Mouse (Mus musculus) G1E-ER4 (cell line): ENCODE results near the gene Slc4a5. TPM values are rescaled to one million over a fixed set of nuclear protein-coding genes. Genes with fewer than 3 reads are reported as not detected.

Source experiments
- GATA1 ChIP-seq: IDR thresholded peaks from one replicate; pipeline ENCODE4 v1.8.0; 2012; ENCODE audit warnings: low read length, inconsistent platforms
- polyA plus RNA-seq: library from polyadenylated mRNA; stranded (reverse); fragments of >175 nt; gene quantifications from 2 replicates; pipeline ENCODE4 v1.2.3, GENCODE M21; 2012

The Slc4a5 gene
- polyA plus RNA-seq, 1 experiment: not detected

DNA sequence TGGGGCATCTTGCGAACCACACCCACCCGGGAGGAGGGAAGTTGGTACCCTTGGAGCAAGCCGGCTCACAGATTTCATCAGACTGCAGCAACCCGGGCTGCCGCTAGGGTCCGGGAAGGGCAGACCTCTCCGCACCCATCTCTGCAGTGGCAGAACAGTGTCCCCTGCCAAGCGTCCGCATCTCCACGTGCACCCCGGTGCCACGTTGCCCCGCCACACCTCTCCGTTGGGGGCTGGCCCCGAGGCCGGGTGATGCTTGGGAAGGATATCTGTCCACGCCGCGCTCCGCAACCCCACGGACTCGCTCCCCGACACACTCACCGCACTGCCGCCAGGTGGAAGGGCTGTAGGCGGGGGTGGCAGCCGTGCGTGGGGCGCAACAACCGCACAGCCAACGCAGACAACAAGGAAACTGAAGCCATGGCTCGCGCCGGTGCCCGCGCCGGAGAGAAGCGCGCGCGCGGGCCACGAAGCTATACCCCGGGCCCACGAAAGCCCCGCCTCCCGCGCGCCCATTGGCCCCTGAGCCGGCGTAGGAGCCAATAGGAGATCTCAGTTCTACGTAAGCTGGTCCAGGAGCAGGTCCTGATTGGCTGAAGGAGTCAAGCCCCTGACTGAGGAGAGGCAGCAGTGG lies 97.6 kb downstream of the Slc4a5 start:
- no peak for TF ChIP-seq GATA1

DNA sequence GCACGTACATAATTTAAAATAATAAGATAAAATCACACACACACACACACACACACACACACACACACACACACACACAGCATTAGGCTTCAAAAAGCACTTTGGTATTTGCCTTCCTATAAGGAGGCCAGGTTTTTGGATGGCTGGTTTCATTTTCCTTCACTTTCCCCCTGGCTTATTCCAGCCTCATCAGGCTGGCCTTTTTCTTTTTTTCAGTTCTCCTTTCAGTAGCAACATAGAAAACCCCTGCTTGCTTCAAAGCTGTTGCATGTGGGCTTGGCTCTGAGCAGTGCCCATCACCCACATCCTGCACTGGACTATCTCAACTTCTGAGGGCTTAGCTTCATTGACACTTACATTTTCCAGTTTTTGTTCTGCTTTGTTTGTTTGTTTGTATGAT lies 102.3 kb downstream of the Slc4a5 start:
- no peak for TF ChIP-seq GATA1

DNA sequence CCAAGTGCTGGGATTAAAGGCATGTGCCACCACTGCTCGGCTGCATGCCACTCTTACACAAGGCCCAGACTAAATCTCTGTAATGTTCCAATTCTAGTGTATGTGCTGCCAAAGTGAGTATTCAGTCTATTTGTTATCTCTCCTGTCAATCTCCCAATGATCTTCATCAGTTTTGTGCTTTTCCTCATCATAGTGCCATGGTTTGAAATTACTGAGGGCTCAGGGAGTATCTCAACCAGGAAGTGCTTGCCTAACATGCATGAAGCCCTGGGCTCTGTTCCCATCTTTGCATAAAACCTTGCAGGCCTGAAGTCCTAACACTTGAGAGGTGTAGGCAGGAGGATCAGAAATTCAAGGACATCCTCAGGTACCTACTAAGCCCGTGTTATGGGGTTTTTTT lies 103.2 kb downstream of the Slc4a5 start:
- no peak for TF ChIP-seq GATA1

DNA sequence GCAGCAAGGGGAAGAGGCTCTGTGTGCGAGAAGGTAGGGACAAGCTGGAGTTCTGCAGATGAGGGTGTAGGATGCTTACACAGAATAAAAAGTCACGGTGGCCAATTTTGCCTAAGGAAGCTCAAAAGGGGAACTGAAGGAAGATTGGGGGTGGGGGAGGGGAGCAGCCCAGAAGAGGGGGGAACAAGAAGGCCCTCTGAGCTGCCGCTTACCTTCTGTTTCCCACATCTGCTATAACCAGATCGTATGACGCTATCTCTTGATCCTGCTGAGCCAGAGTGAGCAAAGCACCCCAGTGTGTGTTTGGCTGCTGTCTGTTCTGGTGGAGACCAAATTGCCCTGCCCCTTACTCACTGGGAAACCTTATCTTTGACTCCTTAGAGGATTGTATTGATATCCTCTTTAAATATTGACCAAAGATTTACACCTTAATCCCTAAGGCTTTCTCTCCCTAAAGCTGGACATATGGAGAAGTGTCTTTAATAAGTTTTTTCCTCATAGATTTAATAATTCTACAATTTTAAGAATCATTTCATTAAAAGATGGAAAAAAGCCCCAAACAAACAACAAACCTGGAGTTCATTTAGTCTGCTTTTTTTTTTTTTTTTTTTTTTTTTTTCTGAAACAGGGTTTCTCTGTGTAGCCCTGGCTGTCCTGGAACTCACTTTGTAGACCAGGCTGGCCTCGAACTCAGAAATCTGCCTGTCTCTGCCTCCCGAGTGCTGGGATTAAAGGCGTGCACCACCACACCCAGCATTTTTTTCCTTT lies 104.2 kb downstream of the Slc4a5 start:
- TF ChIP-seq GATA1: peak; percentile 48

DNA sequence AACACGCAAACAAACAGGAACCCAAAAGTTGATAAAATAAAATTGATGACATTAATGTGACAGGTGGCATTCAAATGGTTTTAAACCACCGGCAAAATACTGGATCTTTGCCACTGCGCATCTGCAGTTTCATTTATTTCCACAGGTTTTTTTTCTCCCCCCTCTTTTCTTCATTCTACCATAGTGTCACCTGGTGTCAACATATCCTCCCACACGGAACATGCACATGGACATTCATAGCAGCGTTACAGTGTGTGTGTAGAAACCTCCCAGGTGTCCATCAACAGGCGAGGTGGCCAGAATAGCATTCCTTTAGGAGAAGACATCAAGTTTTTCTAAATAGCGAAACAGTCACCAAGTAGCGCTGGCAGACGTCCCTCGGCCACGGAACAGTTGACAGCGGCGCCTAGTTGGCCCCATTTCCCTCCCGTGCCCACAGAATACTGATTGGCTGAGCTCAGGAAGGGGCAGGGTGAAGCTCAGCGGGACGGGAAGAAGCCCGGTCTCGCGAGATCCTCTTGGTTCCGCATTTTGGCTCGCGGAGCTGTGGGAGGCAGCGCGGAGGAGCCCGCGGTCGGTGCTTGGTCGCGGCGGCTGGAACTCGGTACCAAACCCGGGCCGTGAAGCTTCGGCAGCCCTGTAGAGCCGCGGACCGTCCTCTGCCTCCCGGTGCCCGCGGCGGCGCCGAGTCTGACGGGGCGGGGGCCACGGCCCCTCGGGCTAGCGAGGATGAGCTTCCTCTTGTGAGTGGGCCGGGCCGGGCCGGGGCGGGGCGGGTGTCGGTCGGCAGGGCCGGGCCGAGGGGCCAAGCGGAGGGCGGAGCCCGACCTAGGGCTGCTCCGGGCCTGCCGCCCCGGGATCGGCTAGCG lies 106.1 kb downstream of the Slc4a5 start, which contains the start of the genes Mthfd2 and Mob1a:
Gene Mthfd2 (minus strand): TSS at position 384 of the 869 bp plus-strand sequence.
Gene Mob1a (plus strand): TSS at position 492 of the 869 bp plus-strand sequence.
- no peak for TF ChIP-seq GATA1

DNA sequence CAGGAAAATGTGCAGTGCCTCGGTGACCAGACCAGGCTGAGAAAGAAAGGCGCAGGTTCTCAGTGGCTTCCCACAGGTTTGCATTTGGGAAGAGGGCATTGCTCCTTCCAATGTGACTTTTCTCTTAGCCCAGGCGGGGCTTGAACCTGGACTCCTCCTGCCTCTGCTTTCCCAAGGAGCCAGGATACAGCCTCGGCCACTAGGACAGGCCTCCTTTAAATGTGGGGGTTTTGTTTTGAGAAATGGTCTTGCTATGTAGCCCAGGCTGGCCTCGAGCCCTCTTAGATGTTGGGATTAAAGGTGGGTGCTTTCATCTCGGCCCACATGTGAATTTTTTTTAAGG lies 106.7 kb downstream of the Slc4a5 start:
- no peak for TF ChIP-seq GATA1

DNA sequence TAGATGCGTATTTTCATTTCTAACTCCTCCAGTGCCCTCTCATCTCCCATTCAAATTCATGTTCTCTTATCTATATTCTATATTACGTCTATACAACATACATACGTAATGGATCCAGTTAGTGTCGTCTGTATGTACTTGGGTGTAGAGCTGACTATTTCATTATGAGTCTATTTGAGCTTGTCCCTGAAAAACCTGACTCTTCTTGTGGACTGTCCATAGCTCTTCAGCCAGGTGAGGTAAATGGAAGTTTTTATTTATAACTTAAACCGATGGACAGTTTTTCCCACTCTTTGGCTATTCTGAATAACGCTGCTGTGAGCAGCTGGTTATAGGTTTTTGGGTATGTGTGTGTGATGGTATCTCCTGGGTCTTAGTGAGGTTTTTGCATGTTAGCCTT lies 107.1 kb downstream of the Slc4a5 start:
- no peak for TF ChIP-seq GATA1

DNA sequence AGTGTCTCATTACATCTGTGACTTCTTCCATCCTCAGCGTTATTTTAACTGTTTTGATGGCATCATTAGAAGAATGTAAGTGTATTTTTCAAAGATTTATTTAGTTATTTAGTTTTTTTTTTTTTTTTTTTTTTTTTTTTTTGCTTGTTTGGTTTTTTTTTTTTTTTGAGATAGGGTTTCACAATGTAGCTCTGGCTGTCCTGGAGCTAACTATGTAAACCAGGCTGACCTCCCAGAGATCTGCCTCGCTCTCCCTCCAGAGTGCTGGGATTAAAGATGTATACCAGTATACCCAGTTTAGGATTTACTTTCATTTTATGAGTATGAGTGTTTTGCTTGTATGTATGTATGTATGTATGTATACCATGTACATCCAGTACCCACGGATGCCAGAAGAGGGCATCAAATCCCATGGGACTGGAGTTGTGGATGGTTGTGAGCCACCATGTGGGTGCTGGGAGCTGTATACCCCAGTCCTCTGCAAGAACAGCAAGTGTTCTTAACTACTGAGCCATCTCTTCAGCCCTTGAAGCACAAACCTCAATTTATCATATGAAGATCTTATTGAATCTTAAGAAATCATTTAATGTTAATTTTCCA lies 108.1 kb downstream of the Slc4a5 start:
- TF ChIP-seq GATA1: no peak

DNA sequence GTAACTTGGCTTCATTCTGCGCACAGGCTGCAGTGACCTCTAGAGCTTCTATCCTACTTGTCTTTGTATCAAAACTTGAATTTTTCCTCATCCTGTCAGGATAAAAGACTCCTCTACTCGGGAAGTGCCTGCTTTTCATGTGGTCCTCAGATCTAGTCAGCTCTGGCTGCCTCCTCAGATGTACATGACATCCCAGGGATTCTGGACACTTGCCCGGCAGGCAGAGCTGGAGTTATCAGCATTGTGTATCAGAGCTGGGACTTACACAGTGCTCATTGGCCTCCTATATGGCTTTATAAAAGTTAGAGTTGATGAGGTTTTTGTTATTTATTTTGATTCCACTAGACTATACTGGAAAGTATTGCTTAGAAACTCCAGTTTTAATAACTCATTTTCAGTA lies 121.8 kb downstream of the Slc4a5 start:
- TF ChIP-seq GATA1: no peak

DNA sequence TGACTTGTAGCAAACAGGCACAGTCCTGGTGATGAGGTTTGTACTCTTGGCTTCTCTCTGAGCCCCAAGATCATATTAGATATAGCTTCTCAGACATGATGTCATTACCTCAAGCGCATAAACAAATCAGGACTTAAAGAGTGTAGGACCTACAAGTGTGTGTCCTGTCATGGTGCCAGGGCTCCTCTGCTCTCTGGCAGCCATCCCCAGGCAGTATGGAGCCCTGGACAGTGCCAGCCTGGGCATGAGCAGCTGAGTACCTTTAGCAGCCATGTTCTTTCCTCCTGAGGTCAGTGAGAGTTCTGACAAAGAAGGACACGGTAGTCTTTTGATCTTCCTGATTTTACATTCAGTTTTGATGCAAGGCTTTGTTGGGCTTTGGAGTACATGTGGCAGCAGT lies 123.3 kb downstream of the Slc4a5 start:
- no peak for TF ChIP-seq GATA1

DNA sequence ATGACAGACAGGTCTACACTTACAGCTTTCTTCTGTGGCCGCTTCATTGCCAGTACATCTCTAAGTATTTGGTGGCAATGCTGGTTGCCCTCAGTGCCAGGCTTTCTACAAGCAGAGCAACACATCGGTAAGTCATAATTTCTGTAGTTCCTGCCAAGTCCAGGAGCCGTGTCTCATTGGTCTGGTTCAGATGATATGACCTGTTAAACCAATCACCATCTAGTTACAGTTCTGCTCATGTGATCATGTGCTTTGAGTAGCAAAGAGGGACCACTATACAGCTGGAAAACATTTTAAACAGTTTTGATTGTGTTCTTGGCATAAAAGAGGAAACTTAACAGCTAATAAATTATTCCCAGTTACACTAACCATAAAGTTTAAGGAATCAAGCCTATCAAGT lies 128.3 kb downstream of the Slc4a5 start:
- TF ChIP-seq GATA1: no peak

DNA sequence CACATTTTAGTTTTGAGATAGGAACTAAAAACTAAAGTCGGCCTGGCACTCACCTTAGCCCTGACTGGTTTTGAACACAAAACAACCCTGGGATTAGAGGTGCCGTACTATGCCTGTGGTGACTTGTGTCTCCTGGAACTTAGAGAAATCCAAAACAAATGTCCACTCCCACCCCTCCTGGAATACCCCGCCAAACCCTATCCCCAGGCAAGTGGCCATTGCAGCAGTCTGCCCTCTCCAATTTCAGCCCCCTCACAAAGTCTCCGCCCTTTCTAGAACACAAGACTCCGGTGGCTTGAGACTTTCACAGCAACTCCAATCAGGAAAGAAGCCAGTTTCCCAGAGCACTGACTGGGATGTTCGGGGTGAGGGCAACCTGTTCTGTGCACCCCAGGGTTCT lies 129.2 kb downstream of the Slc4a5 start, which contains the start of gene Bola3:
Gene Bola3 (plus strand): TSS at position 275 of the 400 bp plus-strand sequence.
- TF ChIP-seq GATA1: no peak

DNA sequence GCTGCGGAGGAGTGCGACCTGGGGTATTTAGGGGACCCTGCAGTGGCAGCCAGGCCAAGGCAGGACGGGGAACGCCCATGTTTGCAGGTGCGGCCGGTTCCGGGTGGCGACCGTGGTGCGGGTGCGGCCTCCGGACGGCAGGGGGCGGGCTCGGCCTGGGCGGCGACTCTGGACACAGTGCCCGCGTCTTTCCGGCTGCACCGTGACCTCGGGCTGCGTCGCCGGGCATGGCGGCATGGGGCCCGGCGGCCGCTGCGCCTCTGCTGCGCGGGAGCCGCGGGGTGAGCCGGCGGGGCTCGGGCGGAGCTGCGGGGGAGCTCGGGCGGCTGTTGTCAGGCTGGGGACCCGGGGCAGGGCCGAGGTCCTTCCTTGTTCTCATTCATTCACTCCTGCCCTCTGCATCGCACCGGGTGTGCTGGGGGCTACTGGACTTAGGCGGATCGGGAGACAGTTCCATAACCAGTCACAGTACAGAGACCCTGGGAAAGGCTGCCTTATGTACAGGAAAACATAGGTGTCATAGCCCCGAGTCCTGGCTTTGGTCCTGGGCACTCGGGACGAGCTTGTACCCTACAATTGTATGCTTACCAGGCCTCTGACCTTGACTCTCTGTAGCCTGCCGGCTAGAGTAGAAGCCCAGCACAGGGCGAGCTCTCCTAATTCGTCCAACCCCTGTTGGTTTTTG lies 129.8 kb downstream of the Slc4a5 start:
- no peak for TF ChIP-seq GATA1

DNA sequence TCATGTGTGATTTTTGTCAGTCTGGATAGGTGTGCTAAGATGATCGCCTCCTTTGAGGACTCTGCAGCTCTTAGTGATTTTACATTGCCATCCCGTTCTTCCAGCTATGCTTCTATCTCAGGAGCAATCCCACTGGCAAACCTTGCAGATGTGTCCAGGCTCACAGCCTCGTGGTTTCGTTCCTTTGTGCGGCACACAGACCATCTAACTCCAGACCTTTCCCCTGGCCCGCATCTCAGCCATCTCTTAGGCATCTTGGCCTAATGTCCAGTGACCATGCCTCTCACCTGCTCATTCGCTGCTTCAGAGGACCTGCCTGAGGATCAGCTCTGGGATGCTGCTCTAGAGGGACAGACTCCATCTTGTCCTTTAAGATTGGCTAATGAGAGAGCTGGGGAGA lies 130.5 kb downstream of the Slc4a5 start:
- no peak for TF ChIP-seq GATA1

DNA sequence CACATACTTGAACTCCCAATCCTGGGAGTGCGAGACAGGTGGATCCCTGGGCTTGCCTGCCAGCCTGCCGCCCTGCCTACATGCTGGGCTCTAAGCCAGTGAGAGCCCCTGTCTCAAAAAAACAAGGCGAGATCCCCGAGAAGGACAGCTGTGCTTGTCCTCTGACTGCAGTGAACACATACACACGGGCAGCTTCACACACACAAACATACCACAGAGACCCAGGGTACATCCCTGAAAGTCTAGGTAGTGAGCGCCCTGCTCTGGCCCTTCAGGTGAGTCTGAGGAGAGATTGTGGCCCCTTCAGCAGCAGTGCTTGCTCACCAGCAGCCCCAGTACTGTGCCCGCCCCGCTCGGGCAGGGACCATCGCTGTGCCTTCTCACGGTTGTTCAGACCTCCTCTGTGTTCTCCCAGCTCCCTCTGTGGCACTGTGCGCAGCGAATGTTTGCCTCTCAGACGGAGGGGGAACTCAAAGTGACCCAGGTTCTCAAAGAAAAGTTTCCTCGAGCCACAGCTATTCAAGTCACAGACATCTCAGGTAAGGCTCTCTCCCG lies 131.3 kb downstream of the Slc4a5 start:
- no peak for TF ChIP-seq GATA1
